Mouse (Mus musculus) retina, embryonic 14.5 days (tissue): Measurements from ENCODE around the gene Cfap46.

ENCODE experiments used
- DNase-seq: peaks from one replicate; pipeline ENCODE4 v3.0.0-alpha.2; 2015; ENCODE audit warnings: low spot score

Cfap46 gene

DNA sequence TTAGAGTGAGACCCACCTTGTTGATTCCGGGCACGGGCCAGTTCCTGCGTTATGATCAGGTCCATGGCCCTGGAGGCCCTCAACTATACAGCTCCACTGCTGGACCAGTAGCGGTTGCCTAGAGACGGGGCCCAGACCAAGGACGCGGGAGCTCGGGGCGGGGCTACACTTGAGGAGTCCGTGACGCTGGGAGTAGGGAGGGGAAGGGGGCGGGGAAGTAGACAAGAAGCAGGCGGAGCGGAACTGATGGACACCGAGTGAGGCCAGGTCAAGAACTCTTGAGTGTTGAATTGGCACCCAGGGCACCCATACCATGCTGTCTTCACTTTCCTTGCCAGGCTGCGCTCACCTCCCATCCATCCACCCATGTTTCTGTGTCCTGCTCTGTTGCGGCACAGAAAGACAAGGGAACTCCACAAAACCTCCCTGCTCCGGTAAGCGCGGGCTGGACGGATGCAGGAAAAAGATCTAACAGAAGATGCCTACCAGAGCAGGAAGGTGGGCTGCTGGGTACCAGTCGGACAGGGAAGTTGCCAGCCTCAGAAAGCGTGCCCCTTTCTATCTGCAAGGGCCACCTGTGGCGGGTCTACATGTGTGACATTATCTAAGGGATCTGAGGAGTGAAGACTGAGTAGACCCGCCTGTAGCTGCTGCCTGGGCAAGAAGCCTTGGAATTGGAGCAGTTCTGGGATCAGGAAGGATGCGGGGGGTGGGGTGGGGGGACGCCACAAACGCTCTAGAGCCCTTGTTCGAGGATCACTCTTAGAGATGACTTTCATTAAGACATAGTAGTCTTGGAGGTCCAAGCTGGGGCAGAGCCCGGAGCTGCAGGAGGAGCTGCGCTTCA is at the start of gene Cfap46:
Cfap46 (minus strand) TSS at position 112 of the 847 bp plus-strand sequence.
- DNase-seq, result peak; percentile 94

GRCm38 (mm10) chr7:139731276-139731696 is 47.7 kb upstream of the Cfap46 start:
- DNase-seq, result peak; percentile 38

- no peak for DNase-seq
Observed at GRCm38 (mm10) chr7:139727072-139727471, 43.5 kb upstream of the Cfap46 start.

GRCm38 (mm10) chr7:139725641-139726040 is 42.0 kb upstream of the Cfap46 start:
- no peak for DNase-seq

GRCm38 (mm10) chr7:139723986-139724385 is 40.4 kb upstream of the Cfap46 start:
- no peak for DNase-seq

GRCm38 (mm10) chr7:139721196-139721595 is 37.6 kb upstream of the Cfap46 start:
- no peak for DNase-seq

DNA sequence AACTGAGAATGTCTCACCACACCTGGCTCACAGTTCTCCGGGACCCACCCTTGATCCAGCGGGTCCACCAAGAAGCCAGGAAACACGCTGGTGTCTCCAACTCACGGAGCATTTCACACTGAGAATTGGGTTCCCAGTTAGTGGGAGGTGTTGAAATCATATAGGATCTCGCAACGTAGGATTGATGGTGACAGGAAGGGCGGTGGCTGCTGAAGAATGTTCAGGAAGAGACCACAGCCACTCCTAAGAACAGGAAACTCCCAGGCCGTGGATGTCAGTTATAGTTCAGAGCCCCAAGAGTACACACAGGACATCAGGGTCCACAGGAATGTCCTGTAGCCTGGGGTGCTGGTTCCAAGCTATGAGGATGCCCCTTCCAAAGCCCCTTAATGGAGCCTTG is 34.2 kb upstream of the Cfap46 start:
- no peak for DNase-seq

DNA sequence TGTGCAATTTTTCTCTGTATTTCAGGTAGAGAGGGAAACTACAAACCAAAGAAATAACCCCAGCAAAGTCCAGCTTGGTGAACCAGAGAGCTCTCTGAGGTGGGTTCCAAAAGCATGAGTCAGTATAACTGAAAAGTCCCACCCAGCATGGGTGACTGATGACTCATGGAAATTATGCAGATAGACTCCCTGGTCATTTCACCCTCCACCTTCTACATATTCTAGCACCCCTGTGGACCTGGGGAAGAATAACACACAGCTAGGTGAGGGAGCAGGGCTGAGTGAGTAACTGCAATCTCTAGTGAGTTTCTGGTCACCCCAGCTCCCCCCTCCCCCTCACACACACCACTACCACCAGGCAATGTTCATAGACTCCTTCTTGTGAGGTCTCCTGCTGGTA is 28.2 kb upstream of the Cfap46 start:
- DNase-seq, result no peak

GRCm38 (mm10) chr7:139706411-139707120 is 22.9 kb upstream of the Cfap46 start:
- no peak for DNase-seq

DNA sequence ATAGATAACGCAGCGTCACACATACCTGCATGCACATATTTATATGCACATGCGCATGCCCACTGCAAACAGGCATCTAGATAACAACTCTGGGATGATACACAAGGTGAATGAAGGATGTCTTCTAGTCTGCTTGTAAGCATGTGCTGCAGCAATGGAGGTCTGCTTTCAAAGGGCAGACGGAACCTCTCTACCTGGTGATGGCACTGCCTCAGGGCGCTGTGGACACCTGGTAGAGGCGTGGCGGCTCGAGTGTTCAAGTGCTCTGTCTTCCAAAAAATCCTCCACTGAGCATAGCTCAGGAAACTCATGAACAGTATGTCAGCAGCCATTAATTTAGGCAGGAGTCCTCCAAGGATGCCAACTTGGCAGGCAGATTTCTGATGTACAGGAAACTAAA is 22.2 kb upstream of the Cfap46 start:
- DNase-seq, result no peak

- DNase-seq, result no peak
Observed at GRCm38 (mm10) chr7:139705081-139705480, 21.5 kb upstream of the Cfap46 start.

DNA sequence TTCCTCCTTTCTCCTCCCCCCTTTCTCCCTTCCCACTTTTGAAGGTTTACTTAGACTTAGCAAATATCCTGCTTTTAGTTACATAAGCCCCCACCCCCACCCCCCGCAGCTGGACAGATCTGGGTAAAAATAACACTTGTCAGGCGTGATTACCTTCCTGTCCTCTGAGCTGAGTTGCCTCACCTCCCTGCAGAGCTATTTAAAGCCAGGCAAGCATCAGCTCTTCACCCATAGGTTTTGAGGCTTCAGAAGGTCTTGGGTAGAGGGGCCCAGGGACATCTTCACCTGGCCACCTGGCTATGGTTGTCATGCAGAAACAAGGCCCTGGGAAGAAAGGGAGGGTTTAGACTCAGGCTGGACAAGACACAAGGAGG is 20.2 kb upstream of the Cfap46 start:
- DNase-seq, result no peak

GRCm38 (mm10) chr7:139703146-139703825 is 19.7 kb upstream of the Cfap46 start:
- peak; percentile 95 for DNase-seq

DNA sequence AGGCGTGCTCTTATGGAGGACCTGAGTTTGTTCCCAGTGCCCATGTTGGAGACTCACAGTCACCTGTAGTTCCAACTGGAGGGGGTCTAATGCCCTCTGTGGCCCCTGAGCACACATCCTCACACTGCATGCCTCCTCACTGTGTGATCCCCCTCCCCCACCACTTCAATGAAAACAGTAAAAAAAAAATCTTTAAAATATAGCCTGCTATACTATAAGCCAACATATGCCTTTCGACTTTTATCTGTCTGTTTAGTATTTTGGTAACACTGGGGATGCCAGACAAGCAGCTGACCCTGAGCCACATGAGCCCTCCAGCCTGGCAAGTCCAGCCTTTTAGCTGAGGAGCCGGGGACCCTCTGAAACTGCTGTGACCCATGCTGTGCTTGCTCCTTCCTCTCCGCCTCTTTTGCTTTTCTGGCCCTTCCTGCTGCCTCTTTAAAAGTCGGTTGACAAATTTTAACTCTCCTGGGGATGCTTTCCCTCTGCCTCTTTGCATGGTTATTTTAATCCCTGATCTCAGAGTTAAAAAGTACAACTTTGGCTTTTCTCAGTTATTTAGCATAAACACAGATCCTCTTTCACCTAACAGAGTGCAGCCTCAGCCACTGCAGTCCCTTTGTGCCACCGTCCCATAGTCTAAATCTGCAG is 18.2 kb upstream of the Cfap46 start:
- no peak for DNase-seq

DNA sequence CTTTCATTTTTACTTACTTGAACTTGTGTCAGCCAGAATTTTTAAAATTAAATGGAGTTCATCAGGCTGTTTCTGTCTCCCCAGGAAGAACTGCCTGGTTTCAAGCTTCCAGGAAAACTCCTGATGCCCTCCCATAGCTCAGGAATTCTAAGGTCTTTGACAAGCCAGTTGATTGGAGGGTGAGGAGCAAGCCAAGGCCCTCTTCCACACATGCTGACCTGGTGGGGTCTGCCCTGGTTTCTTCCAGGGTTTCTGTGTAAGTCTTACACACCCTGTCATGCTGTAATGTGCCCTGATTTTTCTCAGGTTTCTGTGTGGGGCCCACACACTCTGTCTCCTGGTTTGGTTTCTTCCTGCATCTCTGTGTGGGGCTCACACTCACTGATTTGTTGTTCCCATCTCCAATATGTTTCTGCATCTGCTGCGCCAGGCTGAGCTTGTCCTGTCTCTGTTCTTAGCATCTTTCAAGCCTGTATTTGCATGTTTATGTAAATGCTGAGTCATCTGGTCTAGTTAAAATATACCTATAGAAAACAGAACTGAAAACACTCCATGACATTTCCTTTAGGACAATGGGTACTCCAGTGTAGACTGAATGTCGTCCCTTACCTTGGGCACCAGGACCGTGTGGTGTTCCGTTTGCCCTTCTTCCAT is 9.2 kb upstream of the Cfap46 start:
- DNase-seq, result no peak

GRCm38 (mm10) chr7:139692211-139692610 is 8.6 kb upstream of the Cfap46 start:
- no peak for DNase-seq

- DNase-seq, result peak; percentile 77
Observed at GRCm38 (mm10) chr7:139685336-139685735, 1.7 kb upstream of the Cfap46 start.

GRCm38 (mm10) chr7:139684553-139684929 is 924 bp upstream of the Cfap46 start:
- peak; percentile 99 for DNase-seq

GRCm38 (mm10) chr7:139681921-139682598 is 1.6 kb downstream of the Cfap46 start:
- DNase-seq, result no peak

GRCm38 (mm10) chr7:139676433-139676832 is 7.2 kb downstream of the Cfap46 start:
- DNase-seq, result no peak

- no peak for DNase-seq
Observed at GRCm38 (mm10) chr7:139666871-139667270, 16.7 kb downstream of the Cfap46 start.
